Mouse (Mus musculus): ENCODE results near the gene Gmfg.

Gmfg gene

GRCm38 (mm10) chr7:28436932-28437570 lies at the start of gene Gmfg:
Gene Gmfg (plus strand): TSS chr7:28437447.
- peak; percentile 86 to 87 for DNase-seq

DNA sequence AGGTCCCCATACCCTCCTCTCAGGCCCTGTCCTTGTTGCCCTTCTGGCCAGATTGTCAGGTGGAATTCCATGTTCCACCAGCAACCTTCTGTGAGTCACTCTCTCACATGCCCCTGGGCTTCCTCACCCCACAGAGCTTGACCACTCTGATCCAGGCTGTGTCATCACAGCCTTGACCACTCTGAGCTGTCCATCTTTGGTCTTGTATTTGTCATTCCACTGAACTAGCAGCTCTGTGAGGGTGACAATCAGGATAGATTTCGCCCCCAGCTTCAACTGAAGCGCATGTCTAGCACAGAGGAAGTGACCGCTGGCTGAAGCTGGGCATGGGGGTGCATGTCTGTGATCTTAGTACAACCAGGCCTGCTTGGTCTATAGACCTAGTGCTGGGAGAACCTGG lies 46.9 kb upstream of the Gmfg start:
- no peak for DNase-seq

GRCm38 (mm10) chr7:28392429-28393271 lies 44.6 kb upstream of the Gmfg start, which contains the start of the genes Med29 and Paf1:
Gene Med29 (minus strand): TSS chr7:28392708.
Gene Paf1 (plus strand): TSS chr7:28392951.
- DNase-seq: peak; percentile 97 to 99

DNA sequence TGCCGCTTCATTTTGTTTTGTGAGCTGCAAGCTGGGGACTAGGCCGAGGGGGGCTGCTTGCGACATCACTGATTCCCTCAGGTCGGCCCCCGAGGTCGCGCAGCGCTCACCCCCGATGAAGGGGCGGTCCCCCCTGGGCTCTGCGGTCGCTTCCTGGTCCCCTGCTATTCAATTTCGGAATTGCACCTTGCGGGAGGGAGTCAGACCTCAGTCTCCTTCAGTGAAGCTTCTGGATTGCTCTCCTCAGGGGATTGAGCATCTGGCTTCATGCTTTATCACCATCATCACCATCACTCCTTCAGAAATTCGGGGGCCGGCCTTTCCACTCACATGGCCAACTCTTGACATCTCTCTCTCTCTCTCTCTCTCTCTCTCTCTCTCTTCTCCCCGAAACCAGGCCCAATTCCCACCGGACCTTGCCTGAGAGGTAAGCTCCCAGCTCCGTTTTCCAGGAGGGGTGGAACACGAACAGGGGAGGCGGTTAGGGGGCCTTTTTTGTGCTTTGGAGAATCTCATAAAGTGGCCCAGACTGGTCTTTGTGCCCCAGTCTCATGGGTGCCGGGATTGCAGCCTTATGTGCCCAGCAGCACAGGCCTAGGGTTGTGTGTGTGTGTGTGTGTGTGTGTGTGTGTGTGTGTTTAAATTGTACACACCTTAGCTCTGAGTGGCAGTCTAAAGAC lies 43.8 kb upstream of the Gmfg start:
- no peak for DNase-seq

- no peak for DNase-seq
Measured at GRCm38 (mm10) chr7:28395425-28395824, 41.8 kb upstream of the Gmfg start.

GRCm38 (mm10) chr7:28398000-28398399 lies 39.2 kb upstream of the Gmfg start:
- DNase-seq: peak; percentile 38 to 59

- no peak for DNase-seq
Measured at GRCm38 (mm10) chr7:28398696-28399340, 38.4 kb upstream of the Gmfg start.

- no peak for DNase-seq
Measured at GRCm38 (mm10) chr7:28401030-28401429, 36.2 kb upstream of the Gmfg start.

DNA sequence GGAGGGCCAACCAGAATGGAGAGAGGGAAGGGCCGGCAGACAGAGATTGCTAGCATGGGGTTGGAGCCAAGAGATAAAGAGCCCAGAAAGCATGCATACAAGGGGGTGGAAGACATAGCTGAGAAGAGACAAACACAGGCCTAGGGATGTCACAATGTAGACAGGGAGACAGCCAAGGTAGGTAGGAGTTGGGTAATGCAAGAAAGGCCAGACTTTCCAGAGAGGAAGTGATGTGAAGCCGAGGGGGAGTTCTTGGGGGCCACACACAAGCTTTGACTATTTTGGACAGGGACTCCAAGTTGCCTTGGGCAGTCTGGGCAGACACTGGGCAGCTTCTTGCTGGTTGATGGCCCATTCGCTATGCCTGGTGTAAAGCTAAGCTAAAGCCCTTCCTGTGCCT lies 35.3 kb upstream of the Gmfg start:
- DNase-seq: no peak

DNA sequence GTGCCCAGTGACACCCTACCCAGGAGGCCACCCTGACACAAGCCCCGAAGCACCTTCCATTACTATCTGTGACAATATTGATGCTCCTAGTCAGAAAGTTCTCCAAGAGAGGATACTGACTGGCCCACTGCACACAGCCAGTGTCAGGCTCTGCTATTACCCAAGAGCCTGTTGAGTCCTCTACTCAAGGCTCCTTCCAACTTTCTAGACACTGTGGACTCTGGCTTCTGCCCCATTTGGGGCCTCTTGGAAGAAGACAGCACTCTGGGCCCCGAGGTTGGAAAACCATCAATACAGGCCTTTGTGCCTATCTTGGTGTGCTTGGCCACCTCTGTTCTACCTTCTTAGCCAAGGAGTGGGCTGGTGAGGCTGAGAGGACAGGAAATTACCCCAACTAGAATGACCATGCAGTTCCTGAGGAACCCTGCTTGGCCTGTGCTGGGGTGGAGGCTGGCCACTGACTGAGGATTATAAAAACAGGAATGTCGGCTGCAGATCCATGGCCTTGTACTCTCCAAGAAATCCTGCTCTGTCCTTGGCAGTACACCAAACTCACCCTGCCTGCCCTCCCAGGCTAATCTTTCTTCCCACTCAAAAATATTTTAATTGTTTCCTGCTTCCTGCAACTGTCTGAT lies 26.3 kb upstream of the Gmfg start:
- DNase-seq: peak; percentile 69 to 81

DNA sequence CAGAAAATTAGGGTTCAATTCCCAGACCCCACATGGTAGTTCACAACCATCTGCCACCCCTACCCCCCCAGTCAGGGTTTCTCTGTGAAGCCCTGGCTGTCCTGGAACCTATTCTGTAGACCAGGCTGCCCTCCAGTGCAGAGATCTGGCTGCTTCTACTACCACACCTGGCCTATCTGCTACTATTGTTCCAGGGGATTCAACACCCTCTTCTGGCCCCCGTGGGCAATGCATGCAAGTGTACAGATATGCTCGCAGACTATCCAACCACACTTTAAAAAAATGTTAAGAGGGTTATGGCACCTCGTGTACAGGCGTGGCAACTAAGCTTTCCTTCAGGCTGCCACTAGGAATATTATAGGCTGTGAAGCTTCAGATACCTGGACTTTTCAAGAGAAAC lies 24.4 kb upstream of the Gmfg start:
- no peak for DNase-seq

DNA sequence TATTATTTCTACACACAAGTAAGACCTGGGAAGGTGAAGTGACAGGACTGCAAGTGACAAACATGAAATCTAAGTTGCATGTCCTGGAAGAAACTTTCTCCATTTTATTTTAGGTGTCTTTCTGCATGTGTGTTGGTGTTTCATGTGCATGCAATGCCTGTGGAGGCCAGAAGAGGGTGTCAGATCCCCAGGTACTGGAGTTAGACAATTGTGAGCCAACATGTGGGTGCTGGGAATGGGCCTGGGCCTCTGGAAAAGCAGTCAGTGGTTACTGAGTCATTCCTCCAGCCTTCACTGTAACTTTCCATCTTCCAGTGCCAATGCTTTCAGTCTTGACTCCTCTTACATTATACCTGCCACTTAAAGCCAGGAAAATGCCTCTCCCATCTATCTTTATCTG lies 19.9 kb upstream of the Gmfg start:
- DNase-seq: no peak

DNA sequence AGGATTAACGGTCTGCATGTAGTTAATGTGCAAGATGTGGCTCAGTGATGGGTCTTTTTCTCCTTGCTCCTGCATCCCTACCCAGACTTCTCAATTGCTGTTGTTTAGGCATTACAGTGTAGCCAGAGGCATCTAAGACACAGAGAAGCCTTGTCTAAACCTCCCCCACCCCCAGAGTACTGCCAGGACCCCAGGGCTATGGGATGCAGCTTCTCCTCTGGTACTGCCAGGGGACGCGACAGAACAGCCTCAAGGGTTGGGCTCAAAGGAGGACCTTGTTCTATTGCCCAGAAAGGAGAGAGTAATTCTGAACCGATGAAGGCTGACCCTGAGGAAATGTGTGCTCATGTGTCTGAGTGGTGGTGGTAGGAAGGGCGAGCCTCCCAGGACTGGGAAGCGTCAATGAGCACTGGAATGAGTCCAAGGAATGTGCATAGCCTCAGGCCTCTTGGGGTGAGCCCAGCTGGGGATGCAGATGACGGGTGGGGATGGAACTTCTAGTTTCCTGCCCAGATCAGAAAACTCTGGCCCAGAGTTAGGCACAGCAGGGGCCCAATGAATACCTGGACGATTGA lies 19.1 kb upstream of the Gmfg start:
- peak; percentile 76 to 84 for DNase-seq

- DNase-seq: no peak
Measured at GRCm38 (mm10) chr7:28419416-28419815, 17.8 kb upstream of the Gmfg start.

- DNase-seq: no peak
Measured at GRCm38 (mm10) chr7:28423018-28423417, 14.2 kb upstream of the Gmfg start.

DNA sequence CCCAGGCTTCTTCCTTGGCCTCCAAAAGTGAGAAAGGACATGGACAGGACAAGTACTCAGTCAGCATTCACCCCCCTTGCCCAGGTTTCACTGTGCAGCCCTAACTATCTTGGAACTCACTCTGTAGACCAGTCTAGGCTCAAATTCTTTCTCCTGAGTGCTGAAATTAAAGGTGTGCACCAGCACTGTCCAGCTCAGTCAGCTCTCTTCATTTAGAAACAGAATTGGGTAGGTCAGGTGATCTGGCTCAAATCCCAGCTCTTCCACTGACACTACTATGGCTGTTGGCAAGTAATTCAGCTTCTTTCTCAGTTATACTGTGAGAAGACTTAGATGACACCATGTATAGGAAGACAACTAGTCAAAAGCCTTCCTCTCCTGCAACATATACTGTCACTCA lies 9.5 kb upstream of the Gmfg start:
- DNase-seq: peak; percentile 46 to 50

DNA sequence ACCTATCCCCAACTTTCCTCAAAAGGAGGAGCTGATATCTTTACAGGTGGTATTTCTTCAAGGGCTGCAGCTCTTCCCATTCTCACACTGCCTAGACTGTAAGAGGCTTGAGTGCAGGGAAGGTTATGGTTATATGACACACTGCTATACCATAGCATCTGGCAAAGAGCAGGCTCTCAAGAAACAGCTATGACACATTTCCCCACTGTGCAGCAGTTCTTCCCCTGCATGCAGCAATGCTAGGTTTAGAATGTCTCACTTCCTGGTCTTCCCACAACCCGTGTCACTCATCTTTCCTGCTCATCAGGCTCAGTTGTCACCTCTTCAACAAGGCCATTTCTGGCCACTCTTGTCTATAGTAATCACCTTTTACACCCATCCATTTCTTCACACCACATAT lies 6.7 kb upstream of the Gmfg start:
- DNase-seq: no peak

GRCm38 (mm10) chr7:28432252-28432651 lies 5.0 kb upstream of the Gmfg start:
- no peak for DNase-seq

- DNase-seq: no peak
Measured at GRCm38 (mm10) chr7:28435660-28436259, 1.5 kb upstream of the Gmfg start.

DNA sequence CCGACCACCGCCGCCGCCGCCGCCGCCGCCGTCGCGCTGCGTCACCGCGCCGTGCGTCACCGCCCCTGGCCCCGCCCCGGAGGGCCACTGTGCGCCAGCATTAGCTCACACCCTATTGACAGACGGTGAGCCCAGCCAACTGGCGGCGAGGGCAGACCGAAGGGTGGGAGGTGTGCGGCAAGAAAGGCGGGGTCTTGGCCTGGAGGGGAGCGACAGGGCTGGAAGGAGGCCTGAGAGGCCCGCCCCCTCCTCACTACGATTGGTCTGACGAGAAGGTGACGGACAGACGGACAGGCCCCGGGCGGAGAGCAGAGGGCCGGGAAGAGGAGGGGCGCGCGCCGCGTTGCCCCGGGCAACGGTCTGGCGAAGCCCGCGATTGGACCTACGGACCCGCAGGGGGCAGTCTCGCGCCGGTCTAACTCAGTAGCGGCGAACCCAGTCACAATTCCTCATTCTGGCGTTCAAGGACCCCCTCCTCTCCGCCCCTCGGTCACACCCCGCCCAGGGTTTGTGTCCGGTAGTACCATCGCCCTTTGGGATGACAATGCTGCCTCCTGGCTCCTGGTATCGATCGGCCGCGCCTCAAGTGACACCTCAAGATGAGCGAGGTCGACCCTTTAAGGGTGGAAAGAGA lies 859 bp upstream of the Gmfg start:
- DNase-seq: peak; percentile 100

GRCm38 (mm10) chr7:28437964-28438363 lies 717 bp downstream of the Gmfg start:
- no peak for DNase-seq
